Mouse (Mus musculus) lung, adult 10 weeks (tissue): ENCODE data around the gene Slc17a2. TPM values are rescaled to one million over a fixed set of nuclear protein-coding genes. Genes with fewer than 3 reads are reported as not detected.

Experiments used
- polyA plus RNA-seq: library from polyadenylated mRNA; stranded (reverse); fragments of 350-450 nt; fragmentation: Illumina TruSeq; extraction: RNeasy Lipid Tissue Mini Kit (QIAGEN cat#74804); gene quantifications from one replicate; pipeline ENCODE4 v1.2.3, GENCODE M21; 2014; ENCODE audit warnings: low read depth, low replicate concordance; ENCODE audit not compliant: insufficient read depth

Slc17a2 gene
- 0.34 TPM for polyA plus RNA-seq

GRCm38 (mm10) chr13:23806422-23807052, at the start of gene Slc17a2:
TSS of gene Slc17a2 (plus strand) at chr13:23806993.

GRCm38 (mm10) chr13:23760972-23761864, 45.6 kb upstream of the Slc17a2 start, which contains the start of gene Hist1h4a:
TSS of gene Hist1h4a (minus strand) at chr13:23761230.

GRCm38 (mm10) chr13:23761871-23762821, 44.6 kb upstream of the Slc17a2 start, which contains the start of gene Hist1h3a:
TSS of gene Hist1h3a (minus strand) at chr13:23762386.

GRCm38 (mm10) chr13:23763586-23764323, 43.0 kb upstream of the Slc17a2 start, which contains the start of gene Hist1h1a:
TSS of gene Hist1h1a (plus strand) at chr13:23763666.

GRCm38 (mm10) chr13:23769613-23770012, 37.2 kb upstream of the Slc17a2 start, which contains the start of gene Trim38:
TSS of gene Trim38 (plus strand) at chr13:23769913.

GRCm38 (mm10) chr13:23839308-23839707, 32.5 kb downstream of the Slc17a2 start, which contains the start of gene Slc17a3:
TSS of gene Slc17a3 (plus strand) at chr13:23839434.

GRCm38 (mm10) chr13:23867405-23867804, 60.6 kb downstream of the Slc17a2 start, which contains the start of gene Slc17a1:
TSS of gene Slc17a1 (plus strand) at chr13:23867750.

Other genes with a start within 250 kb of the Slc17a2 start
- not detected for gene Hist1h3e, start 244.6 kb upstream of the Slc17a2 start, polyA plus RNA-seq
- gene Hist1h2ae, start 235.8 kb upstream of the Slc17a2 start, polyA plus RNA-seq = not detected
- gene Hist1h2bg, start 235.6 kb upstream of the Slc17a2 start, polyA plus RNA-seq = 1.5 TPM
- gene Hist1h2bf, start 232.8 kb upstream of the Slc17a2 start, polyA plus RNA-seq = not detected
- not detected for gene Hist1h2ad, start 232.6 kb upstream of the Slc17a2 start, polyA plus RNA-seq
- gene Hist1h3d, start 231.2 kb upstream of the Slc17a2 start, polyA plus RNA-seq = 1.1 TPM
- gene Hist1h4d, start 225.4 kb upstream of the Slc17a2 start, polyA plus RNA-seq = not detected
- 2.7 TPM for gene Hist1h2be, start 185.9 kb upstream of the Slc17a2 start, polyA plus RNA-seq
- gene Hist1h1e, start 184.4 kb upstream of the Slc17a2 start, polyA plus RNA-seq = 0.40 TPM
- gene Hist1h2ac, start 123.0 kb upstream of the Slc17a2 start, polyA plus RNA-seq = 0.25 TPM
- gene Hist1h2bc, start 122.8 kb upstream of the Slc17a2 start, polyA plus RNA-seq = 123 TPM
- not detected for gene Hist1h1t, start 111.2 kb upstream of the Slc17a2 start, polyA plus RNA-seq
- gene Hist1h4c, start 108.5 kb upstream of the Slc17a2 start, polyA plus RNA-seq = 0.68 TPM
- 21.9 TPM for gene Hfe, start 96.1 kb upstream of the Slc17a2 start, polyA plus RNA-seq
- 58.8 TPM for gene Hist1h1c, start 68.2 kb upstream of the Slc17a2 start, polyA plus RNA-seq
- not detected for gene Hist1h3c, start 61.4 kb upstream of the Slc17a2 start, polyA plus RNA-seq
- not detected for gene Hist1h2bb, start 60.3 kb upstream of the Slc17a2 start, polyA plus RNA-seq
- gene Hist1h2ab, start 55.9 kb upstream of the Slc17a2 start, polyA plus RNA-seq = not detected
- gene Hist1h3b, start 54.7 kb upstream of the Slc17a2 start, polyA plus RNA-seq = not detected
- gene Hist1h4b, start 50.0 kb upstream of the Slc17a2 start, polyA plus RNA-seq = not detected
- gene Hist1h4a, start 45.8 kb upstream of the Slc17a2 start, polyA plus RNA-seq = not detected
- not detected for gene Hist1h3a, start 44.6 kb upstream of the Slc17a2 start, polyA plus RNA-seq
- not detected for gene Hist1h1a, start 43.3 kb upstream of the Slc17a2 start, polyA plus RNA-seq
- not detected for gene Trim38, start 37.1 kb upstream of the Slc17a2 start, polyA plus RNA-seq
- not detected for gene Slc17a3, start 32.4 kb downstream of the Slc17a2 start, polyA plus RNA-seq
- gene Slc17a1, start 60.8 kb downstream of the Slc17a2 start, polyA plus RNA-seq = not detected
- gene Slc17a4, start 108.0 kb downstream of the Slc17a2 start, polyA plus RNA-seq = not detected
- gene Hist1h2ba, start 127.2 kb downstream of the Slc17a2 start, polyA plus RNA-seq = not detected
- gene Hist1h2aa, start 127.5 kb downstream of the Slc17a2 start, polyA plus RNA-seq = not detected
- gene Scgn, start 184.2 kb downstream of the Slc17a2 start, polyA plus RNA-seq = not detected